Mouse (Mus musculus) thymus, adult 2 months (tissue): ENCODE measurements around the gene Klhl26.

Experiments used
- CTCF ChIP-seq: fragments of 200-500 bp; IDR thresholded peaks from 2 replicates; pipeline ENCODE4 v1.5.1; 2012; ENCODE audit warnings: mild to moderate bottlenecking, control low read depth, low read length, moderate library complexity, borderline replicate concordance; ENCODE audit not compliant: control insufficient read depth, poor library complexity, insufficient read depth; ENCODE audit errors: extremely low read depth
- POLR2A ChIP-seq: fragments of 200-500 bp; IDR thresholded peaks from 2 replicates; pipeline ENCODE4 v1.6.1; 2012; ENCODE audit warnings: mild to moderate bottlenecking, low read length, control low read depth, moderate library complexity; ENCODE audit not compliant: control insufficient read depth, poor library complexity, insufficient read depth; ENCODE audit errors: extremely low read depth

DNA sequence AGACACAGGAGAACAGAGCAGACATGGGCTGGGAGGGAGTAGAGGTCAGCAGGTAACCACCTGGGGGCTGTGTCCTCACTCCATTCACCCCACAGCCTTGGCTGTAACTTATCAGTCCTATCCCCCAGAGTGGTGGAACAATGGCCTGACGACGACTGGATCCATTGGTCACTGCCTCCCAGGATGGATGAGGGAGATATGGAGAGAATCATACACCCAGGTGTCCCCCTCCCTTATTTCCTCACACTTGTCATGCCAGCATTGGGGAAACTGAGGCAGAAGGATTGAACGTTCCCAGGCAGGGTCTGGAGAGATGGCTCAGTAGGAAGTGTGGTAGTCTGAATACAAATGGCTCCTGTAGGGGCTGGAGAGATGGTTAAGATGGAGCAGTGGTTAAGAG is 35.2 kb downstream of the Klhl26 start:
- TF ChIP-seq POLR2A (no peak), CTCF (no peak)
